Mouse (Mus musculus) hematopoietic stem cell, adult 5-6 weeks (primary cell): Measurements from ENCODE around the gene Fbxo36. TPM values are rescaled to one million over a fixed set of nuclear protein-coding genes. Genes with fewer than 3 reads are reported as not detected.

Source experiments
- ATAC-seq, 2 experiments: fragments of 125-278 bp in 1 of 2; replicated peaks in 1 of 2; 2 replicates each; pipeline ENCODE4 v1.8.0; 2016 to 2017; ENCODE audit warnings: inconsistent platforms in 2 of 2, mild to moderate bottlenecking in 2 of 2, moderate number of reproducible peaks in 2 of 2, low read depth in 1 of 2, moderate TSS enrichment in 1 of 2; ENCODE audit not compliant: low FRiP score in 2 of 2, poor library complexity in 2 of 2, severe bottlenecking in 2 of 2, insufficient read depth in 1 of 2, low TSS enrichment in 1 of 2
- total RNA-seq: library from RNA; stranded (forward); fragments of 172-1452, 232-1000 nt; gene quantifications from 2 replicates; pipeline ENCODE4 v1.2.3, GENCODE M21; 2017

Gene Fbxo36
- total RNA-seq, 1 experiment from 2014 or later, result 3.1 TPM

DNA sequence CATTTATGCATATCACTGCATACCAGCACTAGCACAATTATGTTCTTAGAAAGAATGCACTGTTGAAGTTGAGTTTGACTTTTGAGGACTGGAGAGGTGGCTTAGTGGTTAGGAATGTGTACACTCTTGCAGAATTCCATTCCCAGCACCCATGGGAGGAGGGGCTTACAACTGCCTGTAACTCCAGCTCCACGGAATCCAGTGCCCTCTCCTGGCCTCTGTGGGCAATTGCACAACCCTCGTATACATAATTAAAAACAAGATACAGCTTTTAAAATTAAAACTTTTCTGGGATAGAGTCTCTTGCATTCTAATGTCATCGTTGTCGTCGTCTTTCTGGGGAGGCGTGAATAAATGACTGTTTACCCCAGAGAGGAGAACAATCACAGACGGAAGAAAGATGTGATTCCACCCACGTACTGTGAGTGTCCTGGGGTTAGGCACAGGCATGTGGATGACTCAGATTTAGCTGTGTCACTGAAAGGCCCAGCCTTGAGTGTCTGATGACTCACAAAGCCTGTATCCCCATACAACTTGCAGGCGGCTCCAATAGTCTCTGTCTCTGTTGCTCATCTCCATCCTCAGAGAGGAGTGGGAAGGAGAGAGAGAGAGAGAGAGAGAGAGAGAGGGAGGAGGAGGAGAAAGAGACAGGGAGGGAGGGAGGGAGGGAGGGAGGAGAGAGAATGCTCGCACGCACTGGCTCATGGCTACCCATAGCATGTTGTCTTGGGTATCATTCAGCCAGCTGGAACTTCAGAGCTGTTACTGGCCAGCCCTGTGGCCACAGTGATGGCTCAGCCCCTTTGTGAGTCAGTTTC lies 41.8 kb downstream of the Fbxo36 start:
- ATAC-seq, result no peak

GRCm38 (mm10) chr1:84882066-84882532 lies 42.5 kb downstream of the Fbxo36 start:
- ATAC-seq, result no peak

- no peak for ATAC-seq
Observed at GRCm38 (mm10) chr1:84882937-84883336, 43.3 kb downstream of the Fbxo36 start.

GRCm38 (mm10) chr1:84883889-84884288 lies 44.2 kb downstream of the Fbxo36 start:
- ATAC-seq, result no peak

DNA sequence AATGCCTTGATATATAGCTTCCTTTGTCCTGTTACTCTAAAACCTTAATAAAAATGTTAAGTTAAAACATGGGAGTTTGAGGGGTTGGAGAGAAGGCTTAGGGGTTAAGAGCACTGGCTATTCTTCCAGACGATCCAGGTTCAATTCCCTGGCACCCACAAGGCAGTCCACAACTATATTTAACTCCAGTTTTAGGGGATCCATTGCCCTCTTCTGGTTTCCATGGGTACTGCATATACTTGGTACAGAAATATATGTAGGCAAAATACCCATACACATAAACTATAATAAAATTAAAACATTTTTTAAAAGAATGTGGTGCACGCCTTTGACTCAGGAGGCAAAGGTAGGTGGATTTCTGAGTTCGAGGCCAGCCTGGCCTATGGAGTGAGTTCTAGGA lies 45.5 kb downstream of the Fbxo36 start:
- ATAC-seq, result no peak

DNA sequence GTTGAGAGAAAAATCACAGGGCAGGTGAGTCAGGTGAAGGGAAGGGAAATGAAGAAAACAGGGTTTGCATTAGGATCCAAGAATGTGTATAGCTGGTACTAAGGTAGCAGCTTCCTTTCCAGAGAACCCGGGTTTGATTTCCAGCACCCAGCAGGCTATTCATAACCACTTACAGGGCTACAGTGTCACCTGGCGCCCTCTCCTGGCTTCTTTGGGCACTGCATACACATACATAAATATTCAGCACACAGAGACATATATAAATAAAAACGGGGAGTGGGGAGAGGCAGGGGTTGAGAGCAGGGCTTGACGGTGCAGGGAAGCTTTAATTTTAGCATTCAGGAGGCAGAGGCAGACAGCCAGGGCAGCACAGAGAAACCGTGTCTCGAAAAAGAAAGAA lies 46.3 kb downstream of the Fbxo36 start:
- no peak for ATAC-seq

DNA sequence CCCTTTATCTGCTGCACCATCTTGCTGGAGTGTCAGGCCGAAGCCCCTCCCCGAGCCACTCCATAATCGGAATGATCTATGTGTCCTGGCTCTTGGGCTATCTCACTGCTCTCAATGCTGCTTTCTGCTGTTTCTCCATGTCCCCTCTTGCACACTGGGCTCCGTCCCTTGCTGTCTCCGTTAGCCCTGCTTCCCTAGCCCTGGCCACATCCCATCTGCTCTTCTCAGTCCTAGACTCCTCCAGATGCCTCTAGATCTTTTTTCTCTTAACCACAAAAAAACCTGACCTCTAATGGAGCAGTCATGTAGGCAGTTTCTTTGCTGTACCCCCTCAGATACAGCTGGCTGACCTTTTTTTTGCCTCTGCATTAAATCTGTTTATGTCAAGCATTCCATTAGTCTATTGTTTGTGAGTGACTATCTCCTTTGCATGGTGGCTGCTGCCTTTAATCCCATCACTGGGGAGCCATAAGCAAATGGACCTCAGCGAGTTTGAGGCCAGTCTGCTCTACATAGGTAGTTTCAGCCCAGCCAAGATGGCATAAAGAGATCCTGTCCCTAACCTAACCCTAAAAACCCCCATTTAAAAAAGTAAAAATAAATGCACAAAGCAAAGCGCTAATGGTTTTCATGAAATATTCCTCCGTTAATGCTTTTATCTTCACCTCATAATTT lies 49.8 kb downstream of the Fbxo36 start:
- no peak for ATAC-seq

DNA sequence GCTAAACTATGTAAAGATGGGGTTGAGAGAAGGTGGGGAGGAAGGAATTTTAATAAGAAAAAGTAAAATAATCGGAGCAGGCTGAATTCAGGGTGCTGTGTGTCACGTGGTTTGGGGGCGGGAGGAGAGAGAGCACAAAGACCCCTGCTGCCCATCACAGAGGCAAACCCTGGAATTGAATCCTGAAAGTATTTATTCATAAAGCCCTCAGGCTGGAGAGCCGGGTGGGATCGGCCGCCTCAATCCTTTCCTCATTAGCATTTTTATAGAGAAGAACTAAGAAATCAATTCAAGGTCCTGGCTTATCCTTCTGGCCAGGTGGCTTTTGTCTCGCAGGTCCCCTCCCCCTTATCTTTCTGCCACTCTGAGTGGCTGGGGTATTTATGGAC lies 50.4 kb downstream of the Fbxo36 start:
- ATAC-seq, result no peak

GRCm38 (mm10) chr1:84890503-84890902 lies 50.9 kb downstream of the Fbxo36 start:
- no peak for ATAC-seq

GRCm38 (mm10) chr1:84891746-84892145 lies 52.1 kb downstream of the Fbxo36 start:
- ATAC-seq, result no peak

DNA sequence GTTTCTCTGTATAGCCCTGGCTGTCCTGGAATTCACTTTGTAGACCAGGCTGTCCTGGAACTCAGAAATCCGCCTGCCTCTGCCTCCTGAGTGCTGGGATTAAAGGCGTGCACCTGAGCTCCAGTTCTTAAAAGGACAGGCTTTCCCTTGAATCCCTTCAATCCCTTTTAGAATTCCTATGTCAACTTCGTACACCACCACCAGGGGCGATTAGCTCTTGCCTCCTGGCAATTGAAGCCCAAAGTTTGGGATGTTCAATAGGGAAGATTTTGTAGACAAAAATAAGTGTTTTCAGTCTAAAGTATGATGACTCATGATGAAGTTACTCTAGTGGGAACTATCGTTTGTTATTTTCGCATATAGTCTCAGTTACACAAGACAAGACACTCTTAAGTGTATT lies 57.7 kb downstream of the Fbxo36 start:
- no peak for ATAC-seq

DNA sequence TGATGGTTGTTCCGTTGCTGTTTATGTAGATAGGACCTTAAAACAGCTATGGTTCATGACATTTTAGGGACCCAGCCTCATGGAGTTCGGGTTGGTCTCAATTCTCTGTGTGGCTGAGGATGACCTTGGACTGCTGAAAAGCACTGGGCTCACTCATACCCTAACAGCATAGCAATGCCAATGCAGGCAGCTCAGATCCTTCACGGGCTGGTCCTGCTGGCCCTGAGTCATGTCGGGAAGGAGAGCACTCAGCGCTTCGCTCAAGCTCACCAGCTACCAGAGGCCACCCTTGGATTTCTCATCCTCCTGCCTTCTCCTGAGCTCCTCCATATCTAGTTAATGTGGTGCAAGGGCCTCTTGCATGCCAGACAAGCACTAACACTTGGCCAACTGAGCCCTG lies 59.5 kb downstream of the Fbxo36 start:
- ATAC-seq, result no peak

DNA sequence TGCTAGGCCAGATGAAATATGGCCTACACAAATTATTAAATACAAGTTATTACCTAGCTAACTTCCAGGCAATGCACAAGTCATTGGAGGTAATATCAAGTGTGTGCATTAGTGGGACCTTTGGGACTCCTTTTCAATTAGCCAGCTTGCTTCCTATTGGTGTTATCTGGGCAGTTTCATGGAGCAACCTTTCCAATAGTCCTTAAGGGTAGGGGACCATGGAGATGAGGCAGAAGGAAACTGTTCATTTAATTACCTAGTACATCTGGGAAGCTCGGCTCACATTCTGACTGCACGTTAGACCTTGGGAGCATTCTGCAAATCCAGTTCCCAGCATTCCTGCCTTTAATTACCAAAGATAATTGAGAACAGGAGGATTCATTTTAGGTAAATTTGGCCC lies 64.8 kb downstream of the Fbxo36 start:
- ATAC-seq, result no peak

GRCm38 (mm10) chr1:84910177-84910804 lies 70.7 kb downstream of the Fbxo36 start:
- peak; percentile 33 to 38; a peak in 2 of 4 replicates for ATAC-seq

GRCm38 (mm10) chr1:84912571-84912970 lies 72.9 kb downstream of the Fbxo36 start:
- ATAC-seq, result no peak

DNA sequence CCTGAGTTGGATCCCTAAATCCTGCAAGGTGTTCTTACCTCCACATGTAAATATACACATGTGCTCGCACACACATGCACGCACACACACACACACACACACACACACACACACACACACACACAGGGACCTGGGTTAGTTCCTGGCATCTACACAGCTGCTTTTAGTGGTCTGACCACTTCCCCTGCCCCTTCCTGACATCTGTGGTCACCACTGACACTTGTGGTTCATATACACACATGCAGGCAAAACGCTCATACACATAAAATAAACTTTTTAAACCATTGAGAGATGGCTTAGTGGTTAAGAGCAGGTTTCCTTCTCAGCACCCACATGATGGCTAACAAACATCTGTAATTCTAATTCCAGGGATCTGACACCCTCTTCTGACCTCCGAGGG lies 75.4 kb downstream of the Fbxo36 start:
- ATAC-seq, result peak; percentile 92 to 96

DNA sequence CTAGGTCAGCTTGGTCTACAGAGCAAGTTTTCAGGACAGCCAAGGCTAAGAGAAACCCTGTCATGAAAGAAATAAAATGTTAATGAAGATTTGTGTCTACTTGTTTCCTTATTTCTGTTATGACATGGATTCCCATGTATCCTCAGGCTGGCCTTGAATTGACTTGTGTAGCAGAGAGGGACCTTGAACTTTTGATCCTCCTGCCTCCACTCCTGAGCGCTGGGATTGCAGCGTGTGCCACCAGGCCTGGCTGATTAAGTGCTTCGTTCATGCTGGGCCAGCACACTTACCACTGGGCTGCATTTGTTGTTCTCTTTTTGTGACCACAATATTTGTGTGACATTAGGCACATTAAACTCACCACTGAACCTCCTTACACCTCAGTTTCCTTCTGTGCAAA lies 79.2 kb downstream of the Fbxo36 start:
- ATAC-seq, result no peak

GRCm38 (mm10) chr1:84923432-84923831 lies 83.8 kb downstream of the Fbxo36 start:
- ATAC-seq, result no peak
